Mouse (Mus musculus): ENCODE results near the gene Vstm4. TPM values are rescaled to one million over a fixed set of nuclear protein-coding genes. Genes with fewer than 3 reads are reported as not detected.

The Vstm4 gene
- polyA plus RNA-seq, 1 experiment from 2014 or later = 43.6 TPM

DNA sequence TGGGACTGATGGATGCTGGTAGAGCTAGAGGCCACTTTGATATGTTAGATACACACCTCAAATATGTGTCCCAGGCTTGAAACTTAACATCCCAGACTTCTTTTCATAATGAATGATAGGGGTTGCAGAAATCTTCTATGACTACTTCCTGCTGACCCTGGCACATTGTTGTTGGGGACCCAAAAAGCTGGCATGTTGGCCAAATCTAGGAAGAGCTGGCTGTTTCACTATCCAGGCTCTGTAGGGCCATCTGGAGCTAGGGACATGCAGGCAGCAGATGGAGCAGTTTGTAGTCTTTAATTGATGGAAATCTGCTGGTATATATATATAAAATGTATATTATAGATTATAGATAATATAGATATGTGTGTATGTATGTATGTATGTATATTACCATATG lies 14.5 kb upstream of the Vstm4 start:
- no peaks in the 10 kb centered on the region for H3K9me3 ChIP-seq (ENCODE audit: control insufficient read depth, low read depth, low read length)
- H3K4me1 ChIP-seq (ENCODE audit: control insufficient read depth, insufficient read depth, low read length) = no peaks in the 10 kb centered on the region
- H3K4me3 ChIP-seq (ENCODE audit: low read depth, low read length) = no peak overlapping the region
- no peak overlapping the region for H3K27ac ChIP-seq (ENCODE audit: low read length)
- H3K27me3 ChIP-seq (ENCODE audit: control insufficient read depth, insufficient read depth, low read length) = no peaks in the 10 kb centered on the region
- no peak for ATAC-seq (ENCODE audit: insufficient number of reproducible peaks, insufficient read depth, low FRiP score, low read depth)
- H3K4me2 ChIP-seq (replicated peaks; ENCODE audit: low read depth, low read length) = no peak overlapping the region
- H3K9ac ChIP-seq (replicated peaks; ENCODE audit: low read depth, low read length) = no peak overlapping the region
- no peaks in the 10 kb centered on the region for H3K36me3 ChIP-seq (ENCODE audit: control insufficient read depth, insufficient read depth, low read length)

DNA sequence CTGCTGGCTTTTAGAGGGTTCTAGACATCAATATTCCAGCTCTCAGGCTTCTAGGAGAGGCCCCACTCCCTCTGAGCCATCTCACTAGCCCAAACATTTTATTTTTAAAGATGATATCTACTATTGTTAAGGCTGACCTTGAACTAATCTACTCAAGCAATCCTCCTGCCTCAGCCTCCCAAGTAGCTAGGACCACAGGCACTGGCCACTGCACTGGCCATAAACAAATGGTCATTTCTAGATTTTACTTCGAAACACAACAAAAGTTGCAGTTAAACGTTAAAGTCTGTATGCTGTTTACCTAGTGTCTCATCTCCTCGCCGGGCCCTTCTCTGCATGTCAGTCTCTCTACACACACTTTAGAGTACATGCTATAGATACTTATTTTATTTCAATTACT lies 2.5 kb upstream of the Vstm4 start:
- no peak for ATAC-seq (ENCODE audit: insufficient number of reproducible peaks, insufficient read depth, low FRiP score, low read depth)
- WGBS = 90% methylated on average over 4 of the region's 4 CpGs
- no peak overlapping the region for H3K9ac ChIP-seq (replicated peaks; ENCODE audit: low read depth, low read length)
- H3K4me3 ChIP-seq (ENCODE audit: low read depth, low read length) = no peak overlapping the region
- H3K36me3 ChIP-seq (ENCODE audit: control insufficient read depth, insufficient read depth, low read length) = no peaks in the 10 kb centered on the region
- no peaks in the 10 kb centered on the region for H3K9me3 ChIP-seq (ENCODE audit: control insufficient read depth, low read depth, low read length)
- no peak overlapping the region for H3K27ac ChIP-seq (ENCODE audit: low read length)
- H3K27me3 ChIP-seq (ENCODE audit: control insufficient read depth, insufficient read depth, low read length) = no peaks in the 10 kb centered on the region
- no peak overlapping the region for H3K4me2 ChIP-seq (replicated peaks; ENCODE audit: low read depth, low read length)
- H3K4me1 ChIP-seq (ENCODE audit: control insufficient read depth, insufficient read depth, low read length) = peaks cover 11% of the 10 kb centered on the region; the same call in 1 of the 2 replicates

DNA sequence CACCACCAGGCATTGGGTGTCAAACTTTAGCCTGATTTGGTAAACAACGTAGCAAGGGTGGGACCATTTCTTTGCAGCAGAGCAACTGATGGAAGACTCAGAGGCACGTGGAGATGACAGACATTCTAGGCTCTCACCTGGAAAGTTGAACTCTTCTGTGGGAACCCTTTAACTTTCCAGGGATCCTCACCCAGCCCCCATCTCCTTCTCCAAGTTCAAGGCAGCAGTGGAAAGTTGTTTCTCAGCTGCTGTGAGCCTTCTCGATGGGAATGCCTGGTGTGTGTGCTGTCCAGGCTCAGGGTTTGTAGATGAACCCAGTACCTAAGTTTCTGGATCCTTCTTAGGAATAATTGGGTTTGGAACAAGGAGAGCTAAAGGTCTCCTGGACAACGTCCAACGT lies 310 bp upstream of the Vstm4 start:
- no peak overlapping the region; the same call in 1 of the 2 replicates for H3K27ac ChIP-seq (ENCODE audit: low read length)
- no peak overlapping the region for H3K9ac ChIP-seq (replicated peaks; ENCODE audit: low read depth, low read length)
- no peak for ATAC-seq (ENCODE audit: insufficient number of reproducible peaks, insufficient read depth, low FRiP score, low read depth)
- H3K9me3 ChIP-seq (ENCODE audit: control insufficient read depth, low read depth, low read length) = no peaks in the 10 kb centered on the region
- no peaks in the 10 kb centered on the region for H3K36me3 ChIP-seq (ENCODE audit: control insufficient read depth, insufficient read depth, low read length)
- peak overlapping the region; percentile 43; the same call in 1 of the 2 replicates for H3K4me3 ChIP-seq (ENCODE audit: low read depth, low read length)
- 31% methylated on average over 5 of the region's 5 CpGs for WGBS
- peak overlapping the region; percentile 59 for H3K4me2 ChIP-seq (replicated peaks; ENCODE audit: low read depth, low read length)
- H3K4me1 ChIP-seq (ENCODE audit: control insufficient read depth, insufficient read depth, low read length) = peaks cover 22% of the 10 kb centered on the region
- H3K27me3 ChIP-seq (ENCODE audit: control insufficient read depth, insufficient read depth, low read length) = no peaks in the 10 kb centered on the region

- Histone ChIP-seq H3K36me3 (ENCODE audit: control insufficient read depth, insufficient read depth, low read length) (no peaks in the 10 kb centered on the region; the same call in 1 of the 2 replicates), H3K4me3 (ENCODE audit: low read depth, low read length) (no peak overlapping the region), H3K9me3 (ENCODE audit: control insufficient read depth, low read depth, low read length) (no peaks in the 10 kb centered on the region), H3K9ac (replicated peaks; ENCODE audit: low read depth, low read length) (no peak overlapping the region), H3K27me3 (ENCODE audit: control insufficient read depth, insufficient read depth, low read length) (no peaks in the 10 kb centered on the region), H3K27ac (ENCODE audit: low read length) (no peak overlapping the region), H3K4me1 (ENCODE audit: control insufficient read depth, insufficient read depth, low read length) (peaks cover 29% of the 10 kb centered on the region), H3K4me2 (replicated peaks; ENCODE audit: low read depth, low read length) (peak overlapping the region; percentile 59)
- no peak for ATAC-seq (ENCODE audit: insufficient number of reproducible peaks, insufficient read depth, low FRiP score, low read depth)
- WGBS = 93% methylated on average over 10 of the region's 10 CpGs
Measured at GRCm38 (mm10) chr14:32858361-32858760, 1.8 kb downstream of the Vstm4 start.

- ATAC-seq (ENCODE audit: insufficient number of reproducible peaks, insufficient read depth, low FRiP score, low read depth) = no peak
- Histone ChIP-seq H3K27ac (ENCODE audit: low read length) (0 out of 2 replicates have a peak overlapping the region, but pooled peaks have one; percentile 7), H3K4me2 (replicated peaks; ENCODE audit: low read depth, low read length) (peak overlapping the region; percentile 59; the same call in 1 of the 2 replicates), H3K9ac (replicated peaks; ENCODE audit: low read depth, low read length) (no peak overlapping the region), H3K9me3 (ENCODE audit: control insufficient read depth, low read depth, low read length) (no peaks in the 10 kb centered on the region), H3K4me1 (ENCODE audit: control insufficient read depth, insufficient read depth, low read length) (peaks cover 29% of the 10 kb centered on the region), H3K4me3 (ENCODE audit: low read depth, low read length) (no peak overlapping the region), H3K27me3 (ENCODE audit: control insufficient read depth, insufficient read depth, low read length) (no peaks in the 10 kb centered on the region), H3K36me3 (ENCODE audit: control insufficient read depth, insufficient read depth, low read length) (peaks cover 1% of the 10 kb centered on the region; the same call in 1 of the 2 replicates)
- 74% methylated on average over 6 of the region's 6 CpGs for whole genome bisulfite sequencing
Measured at GRCm38 (mm10) chr14:32858941-32859510, 2.5 kb downstream of the Vstm4 start.

GRCm38 (mm10) chr14:32859831-32860569 lies 3.4 kb downstream of the Vstm4 start:
- Histone ChIP-seq H3K9ac (replicated peaks; ENCODE audit: low read depth, low read length) (no peak overlapping the region), H3K27ac (ENCODE audit: low read length) (0 out of 2 replicates have a peak overlapping the region, but pooled peaks have one; percentile 29), H3K4me3 (ENCODE audit: low read depth, low read length) (no peak overlapping the region), H3K4me2 (replicated peaks; ENCODE audit: low read depth, low read length) (0 out of 2 replicates have a peak overlapping the region, but pooled peaks have one; percentile 1), H3K27me3 (ENCODE audit: control insufficient read depth, insufficient read depth, low read length) (no peaks in the 10 kb centered on the region), H3K9me3 (ENCODE audit: control insufficient read depth, low read depth, low read length) (no peaks in the 10 kb centered on the region), H3K4me1 (ENCODE audit: control insufficient read depth, insufficient read depth, low read length) (peaks cover 29% of the 10 kb centered on the region), H3K36me3 (ENCODE audit: control insufficient read depth, insufficient read depth, low read length) (peaks cover 10% of the 10 kb centered on the region; the same call in 1 of the 2 replicates)
- no peak for ATAC-seq (ENCODE audit: insufficient number of reproducible peaks, insufficient read depth, low FRiP score, low read depth)
- 54% methylated on average over 11 of the region's 11 CpGs for whole genome bisulfite sequencing

- Histone ChIP-seq H3K4me1 (ENCODE audit: control insufficient read depth, insufficient read depth, low read length) (peaks cover 29% of the 10 kb centered on the region), H3K36me3 (ENCODE audit: control insufficient read depth, insufficient read depth, low read length) (peaks cover 10% of the 10 kb centered on the region; the same call in 1 of the 2 replicates), H3K9me3 (ENCODE audit: control insufficient read depth, low read depth, low read length) (no peaks in the 10 kb centered on the region), H3K27ac (ENCODE audit: low read length) (peak overlapping the region; percentile 70; the same call in 1 of the 2 replicates), H3K9ac (replicated peaks; ENCODE audit: low read depth, low read length) (no peak overlapping the region), H3K27me3 (ENCODE audit: control insufficient read depth, insufficient read depth, low read length) (no peaks in the 10 kb centered on the region), H3K4me2 (replicated peaks; ENCODE audit: low read depth, low read length) (no peak overlapping the region), H3K4me3 (ENCODE audit: low read depth, low read length) (no peak overlapping the region)
- 11% methylated on average over 6 of the region's 6 CpGs for WGBS
- peak; percentile 77 for ATAC-seq (ENCODE audit: insufficient number of reproducible peaks, insufficient read depth, low FRiP score, low read depth)
Measured at GRCm38 (mm10) chr14:32861149-32861581, 4.6 kb downstream of the Vstm4 start.

DNA sequence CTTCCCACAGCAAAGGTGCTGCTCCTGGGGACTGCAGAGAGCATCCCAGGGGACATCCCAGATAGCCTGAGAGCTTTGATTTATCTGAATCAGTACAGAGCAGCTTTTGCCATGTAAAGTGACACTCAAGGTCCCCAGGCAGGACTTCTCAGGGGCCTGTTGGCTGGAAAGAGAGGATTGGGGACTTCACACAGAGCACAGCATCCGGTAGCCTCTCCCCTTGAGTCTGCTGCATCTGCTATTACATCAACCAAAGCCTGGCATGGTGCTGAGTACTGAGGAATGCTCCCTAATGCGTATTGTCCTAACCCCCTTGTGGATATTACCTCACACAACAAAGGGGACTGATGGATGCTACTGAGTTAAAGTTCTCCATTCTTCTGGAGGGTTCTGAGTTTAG lies 5.1 kb downstream of the Vstm4 start:
- H3K27me3 ChIP-seq (ENCODE audit: control insufficient read depth, insufficient read depth, low read length) = no peaks in the 10 kb centered on the region
- no peak for ATAC-seq (ENCODE audit: insufficient number of reproducible peaks, insufficient read depth, low FRiP score, low read depth)
- no peak overlapping the region for H3K4me3 ChIP-seq (ENCODE audit: low read depth, low read length)
- no peak overlapping the region for H3K9ac ChIP-seq (replicated peaks; ENCODE audit: low read depth, low read length)
- peaks cover 10% of the 10 kb centered on the region; the same call in 1 of the 2 replicates for H3K36me3 ChIP-seq (ENCODE audit: control insufficient read depth, insufficient read depth, low read length)
- no peaks in the 10 kb centered on the region for H3K9me3 ChIP-seq (ENCODE audit: control insufficient read depth, low read depth, low read length)
- peaks cover 29% of the 10 kb centered on the region for H3K4me1 ChIP-seq (ENCODE audit: control insufficient read depth, insufficient read depth, low read length)
- no peak overlapping the region for H3K4me2 ChIP-seq (replicated peaks; ENCODE audit: low read depth, low read length)
- 67% methylated on average over 2 of the region's 2 CpGs for WGBS
- H3K27ac ChIP-seq (ENCODE audit: low read length) = peak overlapping the region; percentile 70; the same call in 1 of the 2 replicates

Data from stomach, embryonic 14.5 days (tissue).